Mouse (Mus musculus) urinary bladder, adult 2 months (tissue): ENCODE measurements around the gene Klb. TPM values are rescaled to one million over a fixed set of nuclear protein-coding genes. Genes with fewer than 3 reads are reported as not detected.

Experiments used
- polyA plus RNA-seq: library from polyadenylated mRNA; depleted of rRNA; stranded (reverse); fragments of >200 nt; gene quantifications from 2 replicates; pipeline ENCODE4 v1.2.3, GENCODE M21; 2012; rRNA removed

The Klb gene
- polyA plus RNA-seq, 1 experiment, result 0.40 TPM

Other genes with a start within 250 kb of the Klb start
- 40.9 and 41.7 TPM in 2 replicates for gene Klhl5, start 240.8 kb upstream of the Klb start, polyA plus RNA-seq
- gene Wdr19, start 148.6 kb upstream of the Klb start, polyA plus RNA-seq, result 9.9 and 10.3 TPM in 2 replicates
- 21.7 and 24.1 TPM in 2 replicates for gene Rfc1, start 12.6 kb upstream of the Klb start, polyA plus RNA-seq
- 1,417 and 1,614 TPM in 2 replicates for gene Rpl9, start 43.1 kb downstream of the Klb start, polyA plus RNA-seq
- gene Lias, start 43.2 kb downstream of the Klb start, polyA plus RNA-seq, result 38.6 and 41.1 TPM in 2 replicates
- 232 and 283 TPM in 2 replicates for gene Ugdh, start 87.6 kb downstream of the Klb start, polyA plus RNA-seq
- gene Gm43552, start 144.5 kb downstream of the Klb start, polyA plus RNA-seq, result 0.34 TPM in 1 of 2 replicates, not detected in the other
- 259 and 310 TPM in 2 replicates for gene Smim14, start 188.9 kb downstream of the Klb start, polyA plus RNA-seq
- gene Ube2k, start 188.9 kb downstream of the Klb start, polyA plus RNA-seq, result 72.3 and 74.4 TPM in 2 replicates